Mouse (Mus musculus) ES-E14 (cell line): Measurements from ENCODE around the gene Tha1. TPM values are rescaled to one million over a fixed set of nuclear protein-coding genes. Genes with fewer than 3 reads are reported as not detected.

ENCODE experiments used
- DNase-seq: peaks from one replicate; pipeline ENCODE4 v3.0.0-alpha.2; 2013; ENCODE audit warnings: low read depth, low spot score
- H3K27ac ChIP-seq: 2 replicates; pipeline ENCODE4 v1.5.1; 2012; ENCODE audit warnings: low read depth, mild to moderate bottlenecking, low read length, moderate library complexity, mixed read lengths; ENCODE audit not compliant: poor library complexity, insufficient read depth, severe bottlenecking
- H3K36me3 ChIP-seq: 2 replicates; pipeline ENCODE4 v1.6.1; 2012; ENCODE audit warnings: mild to moderate bottlenecking, low read length, moderate library complexity, mixed read lengths; ENCODE audit not compliant: control insufficient read depth, poor library complexity, insufficient read depth, severe bottlenecking
- H3K4me1 ChIP-seq, 2 experiments: fragments of 150-350 bp in 1 of 2; sonication (generic) in 1 of 2; 2 replicates each; pipeline ENCODE4 v1.6.1; 2012; ENCODE audit warnings: low read length in 2 of 2, mild to moderate bottlenecking in 1 of 2, mixed read lengths in 1 of 2; ENCODE audit not compliant: control insufficient read depth in 2 of 2, insufficient read depth in 2 of 2, poor library complexity in 1 of 2
- H3K4me3 ChIP-seq, 2 experiments: fragments of 150-350 bp in 1 of 2; sonication (generic) in 1 of 2; 2 replicates each; pipeline ENCODE4 v1.5.1; 2012; ENCODE audit warnings: low read length in 2 of 2, low read depth in 1 of 2, mild to moderate bottlenecking in 1 of 2, mixed read lengths in 1 of 2; ENCODE audit not compliant: insufficient read depth in 1 of 2, poor library complexity in 1 of 2, severe bottlenecking in 1 of 2
- H3K9ac ChIP-seq: 2 replicates; pipeline ENCODE4 v1.6.1; 2012; ENCODE audit warnings: low read depth, mild to moderate bottlenecking, low read length, mixed read lengths; ENCODE audit not compliant: poor library complexity, insufficient read depth, severe bottlenecking
- H3K9me3 ChIP-seq: fragments of 150-350 bp; sonication (generic); 2 replicates; pipeline ENCODE4 v1.6.1; 2012; ENCODE audit warnings: low read depth, mild to moderate bottlenecking, low read length; ENCODE audit not compliant: control insufficient read depth, insufficient read depth
- CHD2 ChIP-seq: IDR thresholded peaks from 2 replicates; pipeline ENCODE4 v1.6.1; 2014; ENCODE audit warnings: mild to moderate bottlenecking, low read depth, low read length, inconsistent platforms
- HCFC1 ChIP-seq: IDR thresholded peaks from 2 replicates; pipeline ENCODE4 v1.6.1; 2012; ENCODE audit warnings: low read length, inconsistent platforms, borderline replicate concordance; ENCODE audit not compliant: insufficient read depth
- MAFK ChIP-seq: IDR thresholded peaks from 2 replicates; pipeline ENCODE4 v1.6.1; 2014; ENCODE audit warnings: mild to moderate bottlenecking, low read depth, low read length, inconsistent platforms; ENCODE audit not compliant: insufficient read depth
- ZC3H11A ChIP-seq: IDR thresholded peaks from 2 replicates; pipeline ENCODE4 v1.6.1; 2012; ENCODE audit warnings: low read depth, mild to moderate bottlenecking, inconsistent platforms, low read length, borderline replicate concordance
- ZNF384 ChIP-seq: IDR thresholded peaks from 2 replicates; pipeline ENCODE4 v1.6.1; 2012; ENCODE audit warnings: low read depth, low read length, inconsistent platforms
- in situ Hi-C, 2 experiments: fragments of 600-800 bp; cut with MboI; formaldehyde crosslinking; loops; one replicate each; pipeline ENCODE4 v1.15.1; 2025; ENCODE audit warnings: low sequenced_read_pairs in 2 of 2, inconsistent platforms in 1 of 2; ENCODE audit not compliant: unreplicated experiment in 2 of 2
- total RNA-seq: library from RNA; depleted of rRNA; stranded (reverse); fragments of 300-350 nt; gene quantifications from 2 replicates; pipeline ENCODE4 v1.2.3, GENCODE M21; 2012

Tha1 gene
- total RNA-seq, 1 experiment = 1.2 TPM

GRCm38 (mm10) chr11:117902282-117902681 lies 29.0 kb upstream of the Tha1 start:
- H3K36me3 ChIP-seq = no peaks in the 10 kb centered on the region
- no peak overlapping the region for H3K9ac ChIP-seq
- TF ChIP-seq ZNF384 = no peak
- no peak for TF ChIP-seq HCFC1
- TF ChIP-seq ZC3H11A = no peak
- no peak for TF ChIP-seq MAFK
- no peak for TF ChIP-seq CHD2
- DNase-seq = no peak
- H3K9me3 ChIP-seq = no peaks in the 10 kb centered on the region
- no peak overlapping the region for H3K4me3 ChIP-seq
- H3K27ac ChIP-seq = no peak overlapping the region
- H3K4me1 ChIP-seq = peaks cover 2 to 18% of the 10 kb centered on the region in 2 experiments; a peak in 3 of 4 replicates
- in situ Hi-C loops = no loop called here

- TF ChIP-seq HCFC1 (no peak), CHD2 (no peak), ZNF384 (no peak), MAFK (no peak), ZC3H11A (no peak)
- in situ Hi-C loops = no loop called here
- no peak for DNase-seq
- Histone ChIP-seq H3K9me3 (no peaks in the 10 kb centered on the region), H3K4me1 (peaks cover 3 to 7% of the 10 kb centered on the region in 2 experiments; a peak in 3 of 4 replicates), H3K27ac (no peak overlapping the region), H3K9ac (no peak overlapping the region), H3K36me3 (no peaks in the 10 kb centered on the region), H3K4me3 (no peak overlapping the region)
Measured at GRCm38 (mm10) chr11:117896533-117896932, 23.3 kb upstream of the Tha1 start.

- no peak overlapping the region for H3K9ac ChIP-seq
- no peaks in the 10 kb centered on the region for H3K36me3 ChIP-seq
- peaks cover 7 to 18% of the 10 kb centered on the region in 2 experiments; a peak in 3 of 4 replicates for H3K4me1 ChIP-seq
- TF ChIP-seq CHD2 = no peak
- no peak for TF ChIP-seq ZC3H11A
- no peak for TF ChIP-seq HCFC1
- TF ChIP-seq ZNF384 = no peak
- TF ChIP-seq MAFK = no peak
- in situ Hi-C loops = no loop called here
- DNase-seq = no peak
- H3K4me3 ChIP-seq = no peak overlapping the region
- H3K9me3 ChIP-seq = no peaks in the 10 kb centered on the region
- no peak overlapping the region for H3K27ac ChIP-seq
Measured at GRCm38 (mm10) chr11:117894676-117895075, 21.4 kb upstream of the Tha1 start.

DNA sequence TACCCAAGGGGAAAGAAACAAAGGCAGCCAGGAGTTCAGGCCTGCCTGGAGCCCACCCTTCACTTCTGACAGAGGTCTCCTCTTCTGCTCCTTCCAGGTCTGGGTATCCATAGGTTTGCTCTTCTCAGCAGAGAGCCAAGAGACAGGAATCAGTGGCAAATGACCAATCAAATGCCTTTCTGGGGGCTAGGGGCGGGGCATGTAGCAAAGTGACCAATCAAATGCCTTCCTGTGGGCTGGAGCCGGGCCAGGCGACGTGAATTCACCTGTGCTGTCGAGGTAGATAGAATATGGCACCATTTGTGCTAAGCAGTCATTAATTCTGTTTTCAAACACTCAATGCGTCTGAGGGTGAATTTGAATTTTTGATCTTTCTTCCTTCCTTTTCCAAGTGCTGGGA lies 18.9 kb upstream of the Tha1 start:
- peaks cover 7 to 24% of the 10 kb centered on the region in 2 experiments; a peak in 3 of 4 replicates for H3K4me1 ChIP-seq

DNA sequence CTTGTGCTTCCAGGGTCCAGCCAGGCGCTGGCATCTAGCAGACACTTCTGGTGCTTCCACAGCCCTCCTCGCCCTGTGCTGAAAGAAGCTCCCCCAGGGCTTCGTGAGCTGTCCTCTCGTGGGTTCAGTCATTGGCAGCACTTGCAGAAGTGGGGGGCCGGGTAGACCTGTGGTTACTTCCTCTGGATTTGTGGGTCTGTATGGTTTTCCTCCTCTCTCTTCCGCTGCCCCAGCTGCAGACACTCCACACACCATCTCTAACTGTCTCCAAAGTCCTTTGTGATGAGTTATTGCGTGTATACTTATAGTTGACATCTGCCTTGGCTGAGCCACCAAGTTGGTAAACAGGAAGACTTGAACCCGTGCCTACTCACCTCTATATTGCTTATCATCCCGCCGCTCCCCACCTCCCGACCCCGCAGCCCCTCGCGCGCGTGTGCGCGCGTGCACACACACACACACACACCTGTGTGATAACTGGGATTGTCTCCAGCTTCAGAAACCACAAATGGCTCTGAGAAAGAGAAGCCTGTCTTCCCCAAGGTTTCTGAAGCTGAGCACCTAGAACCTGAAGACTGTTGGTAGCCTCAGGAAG lies 18.4 kb upstream of the Tha1 start:
- Histone ChIP-seq H3K9me3 (no peaks in the 10 kb centered on the region), H3K27ac (no peak overlapping the region), H3K4me3 (no peak overlapping the region), H3K4me1 (peaks cover 7 to 24% of the 10 kb centered on the region in 2 experiments; a peak in 3 of 4 replicates), H3K36me3 (no peaks in the 10 kb centered on the region), H3K9ac (no peak overlapping the region)
- no peak for DNase-seq
- TF ChIP-seq ZNF384 = no peak
- no peak for TF ChIP-seq HCFC1
- no peak for TF ChIP-seq ZC3H11A
- no peak for TF ChIP-seq MAFK
- in situ Hi-C loops = no loop called here

More for the DNA sequence above, 18.9 kb upstream of the Tha1 start:
- Histone ChIP-seq H3K9ac (no peak overlapping the region; the same call in 1 of the 2 replicates), H3K36me3 (no peaks in the 10 kb centered on the region), H3K4me3 (peak overlapping the region in 1 of 2 experiments; percentile 17; a peak in 1 of 4 replicates), H3K27ac (no peak overlapping the region), H3K9me3 (no peaks in the 10 kb centered on the region)
- TF ChIP-seq MAFK (no peak), ZNF384 (no peak), CHD2 (0 out of 2 replicates have a peak, but pooled peaks have one; percentile 37), ZC3H11A (no peak)
- in situ Hi-C loops = no loop called here
- peak; percentile 77 for DNase-seq
